Mouse (Mus musculus) ZHBTc4 (cell line): Measurements from ENCODE around the gene Apc2.
"Not testable (repeated sequence)": the region's sequence is repeated elsewhere in the genome, so short reads cannot be mapped to it uniquely, and the experiment has no call there.

ENCODE experiments used
- DNase-seq: peaks from one replicate; pipeline ENCODE4 v3.0.0-alpha.2; 2011; ENCODE audit warnings: low read depth, low spot score

The Apc2 gene

DNA sequence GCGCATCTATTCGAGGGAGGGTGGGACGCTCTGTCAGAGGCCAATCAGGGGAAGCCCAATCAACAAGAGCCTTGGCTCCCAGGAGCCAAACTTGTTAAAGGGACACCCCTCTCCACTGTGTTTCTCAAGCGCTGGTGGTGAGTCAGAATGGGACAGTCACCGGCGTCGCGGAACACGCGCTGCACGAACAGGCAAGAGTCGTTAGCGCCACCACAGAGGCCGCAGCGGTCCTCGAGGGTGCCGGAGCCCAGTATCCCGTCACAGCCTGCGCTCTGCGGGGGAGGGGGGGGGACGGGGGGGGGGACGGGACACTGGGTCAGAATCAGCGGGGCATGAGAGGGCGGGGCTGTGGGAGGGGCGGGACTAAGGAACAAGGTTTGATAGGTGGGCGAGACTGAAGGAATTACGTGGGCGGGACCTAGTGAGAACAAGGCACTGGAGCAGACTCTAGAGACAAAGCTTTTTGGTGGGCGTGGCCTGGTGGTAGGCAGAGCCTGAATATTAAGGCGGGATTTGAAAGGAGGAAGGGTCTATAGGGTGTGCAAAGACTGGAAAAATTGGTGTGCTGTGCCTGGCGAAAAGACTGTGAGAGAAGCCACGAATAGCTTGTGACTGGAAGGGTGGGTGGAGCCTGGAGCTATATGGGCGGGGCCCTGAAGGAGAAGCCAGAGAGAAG lies 47.1 kb downstream of the Apc2 start:
- DNase-seq: peak; percentile 94

DNA sequence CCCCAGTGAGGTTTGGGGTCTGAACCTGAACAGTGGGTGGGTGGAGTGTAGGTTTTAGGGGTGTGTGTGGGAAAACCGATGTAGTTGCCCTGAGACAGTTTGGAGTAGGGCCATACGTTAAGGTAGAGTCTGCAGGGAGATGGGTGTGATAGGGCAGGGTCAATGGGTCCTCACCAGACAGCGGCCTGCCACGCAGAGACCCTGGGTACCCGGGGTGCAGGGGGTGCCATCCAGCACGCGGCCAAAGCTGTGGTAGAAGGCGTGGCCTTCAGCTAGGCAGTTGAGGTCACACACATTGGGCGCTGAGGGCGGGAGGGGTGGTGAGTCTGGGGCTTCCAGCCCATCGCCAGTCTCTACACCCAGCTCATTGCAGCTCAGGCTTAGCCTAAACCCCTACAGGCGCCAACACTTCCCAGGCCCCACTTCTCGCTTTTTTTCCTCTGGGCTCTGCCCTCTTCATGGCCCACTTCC lies 47.7 kb downstream of the Apc2 start:
- DNase-seq: no peak

DNA sequence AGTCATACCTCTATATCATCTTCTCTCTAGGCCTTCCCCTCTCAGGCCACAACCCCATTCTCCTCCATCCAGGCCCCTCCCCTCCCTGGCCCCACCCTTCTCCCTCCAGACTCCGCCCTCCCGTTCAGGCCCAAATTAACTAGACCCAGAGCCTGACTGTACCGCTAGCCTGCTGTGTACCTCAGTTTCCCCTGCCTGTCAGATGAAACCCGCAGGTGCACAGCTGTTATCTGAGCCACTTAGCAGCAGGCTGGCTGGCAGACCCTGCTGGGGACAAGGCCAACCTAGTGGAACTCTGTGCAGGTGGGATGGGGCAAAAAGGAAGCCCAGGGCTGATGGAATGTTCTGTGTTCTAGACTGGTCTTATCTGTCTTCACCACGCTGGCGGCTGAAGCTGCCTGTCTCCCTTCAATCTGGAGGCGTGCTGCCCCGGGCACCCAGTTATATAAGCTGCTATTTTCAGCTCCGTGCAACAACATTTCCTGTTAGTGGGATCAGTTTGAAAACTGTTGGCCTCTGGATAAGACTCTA lies 48.4 kb downstream of the Apc2 start:
- peak; percentile 65 for DNase-seq

DNA sequence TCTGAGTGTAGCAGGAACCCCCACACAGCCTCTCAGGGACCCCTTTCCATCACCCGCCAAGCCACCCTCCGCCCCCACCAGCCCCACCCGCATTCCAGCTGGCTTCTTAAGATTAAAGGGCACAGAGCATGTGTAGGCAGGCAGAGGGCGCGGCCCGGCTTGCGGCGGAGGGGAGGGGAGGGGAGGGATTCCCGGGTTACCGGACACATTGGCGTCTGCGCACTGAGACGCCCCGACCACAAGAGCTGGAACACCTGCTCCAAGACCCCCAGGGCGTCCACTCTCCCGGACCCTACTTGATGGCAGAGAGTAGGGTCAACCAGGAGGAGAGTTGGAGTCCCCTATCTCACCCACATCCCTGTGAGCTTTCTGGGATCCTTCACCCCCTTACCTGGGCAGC lies 49.3 kb downstream of the Apc2 start:
- no peak for DNase-seq

DNA sequence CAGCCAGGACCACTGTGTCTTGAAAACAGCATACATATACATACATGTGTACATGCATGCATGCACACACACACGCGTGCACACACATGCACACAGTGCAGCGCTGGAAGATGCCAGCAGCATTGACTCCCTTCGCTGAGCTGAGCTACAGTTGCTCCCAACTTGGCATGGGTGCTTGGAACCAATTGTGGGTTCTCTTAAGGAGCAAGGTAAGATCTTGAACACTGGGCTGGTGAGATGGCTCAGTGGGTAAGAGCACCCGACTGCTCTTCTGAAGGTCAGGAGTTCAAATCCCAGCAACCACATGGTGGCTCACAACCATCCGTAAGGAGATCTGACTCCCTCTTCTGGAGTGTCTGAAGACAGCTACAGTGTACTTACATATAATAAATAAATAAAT lies 50.2 kb downstream of the Apc2 start:
- DNase-seq: not testable (repeated sequence)

DNA sequence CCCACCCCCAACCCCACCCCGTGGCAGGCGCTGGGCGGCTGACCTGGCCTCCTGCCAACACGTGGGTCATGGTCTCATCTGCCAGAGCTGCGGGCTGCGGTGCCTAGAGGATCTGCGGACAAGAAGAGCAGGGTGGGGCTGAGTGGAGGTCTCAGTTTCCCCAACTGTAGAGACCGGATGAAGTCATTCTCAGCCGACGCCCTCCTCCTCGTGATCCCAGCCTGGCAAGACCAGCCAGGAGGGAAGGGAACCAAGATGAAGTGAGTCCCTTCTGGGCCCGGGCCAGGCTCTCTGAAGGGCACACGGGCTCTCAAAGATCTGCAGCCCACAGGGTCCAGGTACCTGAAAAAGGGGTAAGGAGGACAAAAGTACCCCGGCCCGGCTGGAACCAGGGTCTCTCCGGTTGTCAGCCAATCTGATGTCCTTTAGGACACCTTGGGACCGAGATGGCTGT lies 51.8 kb downstream of the Apc2 start:
- DNase-seq: no peak

DNA sequence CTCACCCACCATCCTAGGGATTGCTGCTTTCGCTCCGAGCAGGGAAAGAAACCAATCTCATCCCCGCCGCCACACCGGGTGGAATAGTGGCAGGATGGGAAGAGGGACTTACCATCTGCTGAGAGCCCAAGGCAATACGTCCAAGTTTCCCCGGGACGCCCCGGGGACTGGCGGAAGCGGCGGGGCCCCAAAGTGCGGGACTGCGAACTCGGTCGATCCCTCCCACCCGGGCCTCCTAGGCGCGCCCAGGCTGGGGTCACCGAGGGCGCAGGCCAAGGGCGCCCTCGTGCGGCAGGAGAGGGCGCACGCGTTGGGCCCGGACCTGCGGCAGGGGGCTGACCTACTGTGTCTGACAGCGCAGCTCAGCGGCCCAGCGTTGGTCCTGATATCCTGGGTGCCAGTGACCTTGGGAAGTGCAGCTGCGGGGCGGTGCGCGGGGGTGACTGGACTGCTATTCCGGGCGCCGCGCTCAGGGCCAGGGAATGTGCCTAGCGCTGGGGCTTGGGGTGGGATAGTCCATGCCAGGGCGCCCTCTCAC lies 52.5 kb downstream of the Apc2 start, which contains the start of gene Adamtsl5:
TSS of gene Adamtsl5 (minus strand) at position 169 of the 538 bp plus-strand sequence.
- DNase-seq: peak; percentile 92

DNA sequence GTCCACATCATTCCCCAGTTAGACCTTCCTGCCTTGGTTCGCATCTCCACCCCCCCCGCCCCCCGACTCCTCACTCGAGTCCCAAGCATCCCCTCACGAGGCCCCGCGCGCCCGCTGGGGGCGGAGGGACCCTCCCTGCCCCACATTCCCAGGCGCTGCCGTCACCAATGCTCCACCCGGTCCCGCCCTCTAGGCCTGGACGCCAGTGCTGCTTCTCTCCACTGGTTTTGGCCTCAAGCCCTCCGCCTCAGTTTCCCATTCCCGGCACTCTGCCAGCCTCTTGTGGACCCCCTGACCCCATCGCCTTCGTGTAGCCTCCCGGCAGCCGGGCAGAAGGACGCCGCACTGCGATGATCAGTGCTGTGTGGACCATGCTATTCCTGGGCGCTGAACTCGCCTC lies 53.2 kb downstream of the Apc2 start:
- DNase-seq: no peak

DNA sequence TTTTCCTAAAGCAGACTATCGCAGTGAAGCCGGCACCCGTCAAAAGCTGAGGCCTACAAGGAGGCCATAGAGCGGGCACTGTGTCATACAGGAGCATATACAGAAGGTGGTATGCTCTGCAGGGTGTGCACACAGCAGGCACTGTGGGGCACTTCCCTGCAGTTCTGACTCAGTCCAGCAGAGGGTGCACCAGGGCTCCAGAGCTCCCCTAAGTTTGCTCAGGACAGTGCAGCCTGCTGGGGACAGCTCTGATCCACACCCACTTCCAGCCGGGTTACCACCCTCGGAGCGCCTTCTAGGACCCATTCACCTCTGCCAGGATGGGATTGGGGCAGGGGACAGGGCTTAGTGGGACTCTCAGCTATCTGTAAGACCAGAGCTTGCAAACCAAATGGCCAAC lies 54.5 kb downstream of the Apc2 start:
- DNase-seq: peak; percentile 93

DNA sequence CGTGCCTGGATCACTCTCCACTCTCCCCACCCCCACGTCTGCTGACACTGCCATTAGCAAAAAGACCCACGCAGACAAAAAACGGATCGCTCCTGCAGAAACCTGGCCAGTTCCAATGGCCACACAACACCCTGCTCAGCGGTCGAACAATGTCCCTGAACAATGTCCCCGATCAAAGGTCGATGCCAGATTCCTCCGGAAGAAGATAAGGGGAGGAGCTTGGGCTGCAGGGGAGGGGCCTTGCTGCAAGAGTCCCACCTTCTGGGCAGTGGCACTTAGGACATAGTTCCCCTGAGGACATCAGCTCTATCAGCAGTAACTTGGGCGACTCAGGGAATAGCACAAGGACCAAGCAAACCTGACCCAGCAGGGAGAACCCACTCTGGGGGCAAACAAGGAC lies 56.1 kb downstream of the Apc2 start:
- DNase-seq: no peak

DNA sequence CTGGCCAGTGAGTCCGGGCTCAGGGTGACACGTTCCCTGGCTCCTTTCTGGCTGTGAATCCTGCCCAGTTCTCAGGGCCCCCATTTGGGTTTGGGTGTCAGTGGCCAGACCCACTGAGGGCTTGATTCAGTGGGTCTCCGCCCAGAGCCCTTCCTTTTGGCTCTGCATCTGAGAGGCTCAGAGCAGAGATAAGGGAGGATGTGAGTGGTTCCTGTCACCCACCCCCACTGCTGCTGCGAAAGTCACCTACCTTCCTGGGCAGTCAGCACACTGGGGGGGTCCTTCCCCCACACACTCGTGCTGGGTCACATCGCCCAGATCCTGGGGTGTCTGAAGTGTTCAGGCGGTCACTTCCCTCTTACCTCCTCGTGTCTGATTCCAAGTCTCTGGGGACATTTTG lies 57.0 kb downstream of the Apc2 start:
- DNase-seq: no peak

DNA sequence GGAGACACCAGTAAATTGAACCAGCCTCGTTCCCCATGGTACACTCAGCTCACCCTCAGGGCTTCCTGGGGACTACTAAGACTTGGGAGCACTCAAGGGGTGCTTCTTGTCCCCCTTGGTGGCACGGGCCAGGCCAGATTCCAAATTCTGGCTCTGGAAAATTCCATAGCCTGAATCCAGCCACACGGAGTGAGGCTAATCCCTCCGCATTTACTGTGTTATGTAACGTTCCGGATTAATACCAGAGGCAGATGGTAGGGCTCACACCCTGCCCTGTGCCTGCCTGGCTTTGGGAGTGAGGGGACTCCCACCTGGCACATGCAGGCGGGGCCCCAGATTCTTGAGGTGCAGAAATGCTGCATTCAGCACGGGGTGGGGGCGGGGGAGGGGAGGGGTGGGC lies 59.7 kb downstream of the Apc2 start:
- DNase-seq: no peak

DNA sequence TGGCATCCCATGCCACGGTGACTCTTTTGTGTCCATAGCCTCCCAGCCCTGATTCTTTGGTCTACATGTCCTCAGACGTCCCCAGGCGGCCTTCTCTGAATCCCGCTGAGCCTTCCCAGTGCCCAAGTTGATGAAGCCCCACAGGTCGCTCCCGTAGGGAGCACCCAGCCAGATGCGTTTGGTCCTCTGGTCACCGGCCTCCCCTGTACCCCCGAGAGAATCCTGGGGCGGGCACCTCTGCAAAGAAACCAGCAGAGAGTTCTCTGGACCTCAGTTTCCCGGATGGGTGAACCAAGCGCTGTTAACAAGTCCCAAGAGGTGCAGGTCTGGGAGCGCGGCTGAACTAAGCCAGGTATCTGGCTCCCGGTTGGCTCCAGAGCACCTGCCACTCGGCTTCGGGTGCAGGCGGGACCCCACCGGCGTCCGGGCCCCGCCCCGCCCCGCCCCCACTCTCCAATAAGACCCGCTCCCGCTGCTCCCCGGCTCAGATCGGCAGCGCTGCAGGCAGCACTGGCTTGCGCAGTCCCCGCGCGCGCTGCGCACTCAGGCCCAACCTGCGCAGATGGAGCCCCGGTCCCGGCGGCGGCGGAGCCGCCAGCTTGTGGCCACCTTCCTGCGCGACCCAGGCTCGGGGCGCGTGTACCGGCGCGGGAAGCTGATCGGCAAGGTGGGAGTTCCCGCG lies 60.4 kb downstream of the Apc2 start, which contains the start of gene Plk5:
TSS of gene Plk5 (plus strand) at position 459 of the 682 bp plus-strand sequence.
- peak; percentile 61 for DNase-seq

DNA sequence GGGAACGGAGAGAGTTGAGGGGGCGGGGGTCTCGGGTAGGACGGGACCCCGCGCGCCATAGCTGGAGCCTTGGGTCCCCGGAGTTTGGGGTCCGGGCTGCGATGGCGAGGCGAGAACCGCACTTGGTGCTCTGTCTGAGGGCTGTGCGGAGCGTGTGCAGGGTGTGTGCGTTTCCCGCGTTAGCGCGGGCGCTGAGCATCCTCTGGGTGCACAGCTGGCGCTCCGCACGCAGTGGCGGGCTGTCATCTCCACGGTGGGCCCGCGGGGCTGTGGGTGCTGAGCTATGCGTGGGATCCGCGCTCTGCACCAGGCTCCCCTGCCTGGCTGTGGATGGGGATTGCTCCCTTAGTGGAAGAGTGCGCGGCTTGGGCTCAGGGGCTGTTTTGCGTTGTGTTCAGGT lies 61.0 kb downstream of the Apc2 start:
- DNase-seq: no peak

DNA sequence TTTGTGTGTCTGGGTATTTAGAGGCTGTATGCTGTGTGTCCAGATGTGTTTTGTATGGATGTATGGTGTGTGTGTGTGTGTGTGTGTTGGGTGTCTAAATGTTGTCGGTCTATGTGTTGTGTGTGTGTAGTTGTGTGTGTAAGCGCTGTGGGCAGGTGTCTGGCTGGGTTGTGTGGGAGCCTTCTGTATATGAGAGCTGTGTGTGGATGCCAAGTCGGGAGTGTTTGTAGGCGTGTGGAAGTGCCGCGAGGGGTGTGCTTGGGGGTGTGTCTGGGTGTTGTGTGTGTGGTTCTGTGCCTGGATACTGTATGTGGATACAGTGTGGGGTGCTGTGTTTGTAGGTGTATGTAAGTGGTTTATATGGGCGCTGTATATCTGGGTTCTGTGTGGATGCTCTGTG lies 61.6 kb downstream of the Apc2 start:
- no peak for DNase-seq

DNA sequence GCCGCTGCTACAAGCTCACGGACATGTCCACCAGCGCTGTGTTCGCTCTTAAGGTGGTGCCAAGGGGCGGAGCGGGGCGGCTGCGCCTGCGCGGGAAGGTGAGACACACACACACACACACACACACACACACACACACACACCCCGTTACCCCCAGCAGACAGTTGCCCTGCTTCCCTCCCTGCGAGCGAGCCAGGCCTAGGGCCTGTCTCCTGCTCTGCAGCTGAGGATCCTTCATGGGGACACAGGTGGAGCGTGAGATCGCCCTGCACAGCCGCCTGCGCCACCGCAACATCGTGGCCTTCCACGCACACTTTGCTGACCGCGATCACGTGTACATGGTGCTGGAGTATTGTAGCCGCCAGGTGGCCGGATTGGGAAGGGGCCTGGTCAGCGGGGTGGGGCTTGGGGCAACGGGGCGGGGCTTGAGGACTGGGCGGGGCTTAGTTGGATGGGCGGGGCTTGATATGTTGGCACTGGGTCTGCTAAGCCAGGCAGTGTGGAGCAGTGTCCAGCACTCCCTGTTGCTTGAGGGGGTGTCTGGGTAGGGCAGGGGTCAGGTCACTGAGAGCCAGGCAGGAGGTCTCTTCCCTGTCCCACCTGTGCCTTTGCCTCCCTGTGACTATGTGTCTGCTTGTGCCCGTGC lies 62.3 kb downstream of the Apc2 start:
- DNase-seq: peak; percentile 76

DNA sequence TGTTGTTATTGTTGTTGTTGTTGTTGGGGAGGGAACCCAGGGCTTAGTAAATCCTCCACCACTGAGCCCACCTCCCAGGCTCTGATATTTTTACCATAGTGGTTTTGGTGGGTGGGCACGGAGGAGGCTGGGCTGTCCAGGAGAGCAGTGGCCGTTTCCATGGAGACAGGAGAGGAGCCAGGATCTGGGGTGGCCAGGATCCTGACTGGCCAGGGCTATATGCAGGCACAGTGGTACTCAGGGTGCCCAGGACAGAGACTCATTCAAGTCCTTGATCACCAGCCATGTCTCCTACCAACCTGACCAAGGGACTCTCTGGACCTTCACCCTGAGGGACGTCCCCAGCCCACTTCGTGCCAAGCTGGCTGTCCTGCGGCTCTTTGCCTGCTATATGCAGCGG lies 68.0 kb downstream of the Apc2 start:
- DNase-seq: no peak

DNA sequence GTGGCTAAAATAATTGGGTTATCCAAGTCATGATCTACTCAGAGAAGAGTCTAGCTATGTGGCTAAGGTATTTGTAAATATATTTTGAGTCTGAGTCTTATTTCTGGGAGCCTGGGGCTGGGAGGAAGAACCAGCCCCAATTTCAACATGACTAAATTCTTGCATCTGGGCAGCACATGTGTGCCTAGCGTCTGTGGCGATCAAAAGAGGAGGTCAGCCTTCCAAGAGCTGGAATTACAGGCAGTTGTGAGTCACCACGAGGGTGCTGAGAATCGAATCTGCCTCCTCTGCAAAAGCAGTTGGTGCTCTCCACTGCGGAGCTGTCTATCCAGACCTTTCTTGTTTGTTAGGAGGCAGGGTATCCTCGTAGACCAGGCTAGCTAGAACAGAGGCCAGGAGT lies 70.0 kb downstream of the Apc2 start:
- DNase-seq: no peak
